ENCODE assay signal across 8 mouse cellular contexts in the genomic region with DNA sequence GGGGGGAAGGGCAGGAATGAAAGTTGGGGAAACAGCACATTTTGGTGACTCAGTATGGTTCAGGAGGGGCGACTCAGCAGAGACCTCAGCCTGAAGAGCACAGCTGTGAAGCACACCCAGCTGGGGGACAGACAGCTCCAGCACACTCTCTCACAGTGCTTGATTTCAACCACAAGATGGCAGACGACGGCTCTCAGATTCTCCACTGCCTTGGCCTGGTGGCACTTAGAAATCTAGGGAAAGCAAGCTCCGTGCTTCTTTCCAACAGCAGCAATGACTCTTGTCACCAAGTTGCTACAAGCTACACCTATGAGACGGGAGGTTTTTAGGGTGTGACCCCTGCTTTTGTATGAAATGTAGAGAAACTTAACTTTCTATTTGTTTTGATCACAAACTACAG.
DNase-seq lines count a peak whose midpoint lies in the region; ATAC-seq and TF ChIP-seq lines count a peak whose summit lies in the region.

No protein-coding gene starts in this region.

- ATAC-seq in embryonic facial prominence, embryonic 12.5 days (ENCODE audit: insufficient number of reproducible peaks, insufficient read depth, low FRiP score, low TSS enrichment), result peak; percentile 90
- ATAC-seq in limb, embryonic 11.5 days (ENCODE audit: insufficient number of reproducible peaks, low FRiP score, low TSS enrichment, low read depth), result peak; percentile 79; the same call in 1 of the 2 replicates
- peak; percentile 93 for ATAC-seq in midbrain, embryonic 15.5 days (replicated peaks)

- WGBS in embryonic facial prominence, embryonic 12.5 days, result 6% methylated on average over 5 of the region's 5 CpGs
- WGBS in kidney, adult 2 months, result 7% methylated on average over 5 of the region's 5 CpGs
- whole genome bisulfite sequencing in limb, embryonic 11.5 days, result 6% methylated on average over 5 of the region's 5 CpGs
- 7% methylated on average over 5 of the region's 5 CpGs for WGBS in midbrain, embryonic 15.5 days

- H3K27ac ChIP-seq in embryonic facial prominence, embryonic 12.5 days, result no peak overlapping the region
- H3K27ac ChIP-seq in kidney, adult 2 months (ENCODE audit: insufficient read depth, low read depth, low read length), result no peak overlapping the region
- H3K27ac ChIP-seq in limb, embryonic 11.5 days (replicated peaks; ENCODE audit: low read depth, low read length), result no peak overlapping the region
- H3K27ac ChIP-seq in midbrain, embryonic 15.5 days, result no peak overlapping the region

- no peak overlapping the region for H3K4me3 ChIP-seq in embryonic facial prominence, embryonic 12.5 days
- H3K4me3 ChIP-seq in kidney, adult 2 months (ENCODE audit: insufficient read depth, low read depth, low read length), result no peak overlapping the region
- H3K4me3 ChIP-seq in limb, embryonic 11.5 days (ENCODE audit: low read depth, low read length), result no peak overlapping the region
- H3K4me3 ChIP-seq in midbrain, embryonic 15.5 days, result no peak overlapping the region

- H3K9ac ChIP-seq in embryonic facial prominence, embryonic 12.5 days, result no peak overlapping the region
- no peak overlapping the region for H3K9ac ChIP-seq in limb, embryonic 11.5 days (ENCODE audit: low read length)
- H3K9ac ChIP-seq in midbrain, embryonic 15.5 days, result no peak overlapping the region

- no peak overlapping the region for H3K4me2 ChIP-seq in embryonic facial prominence, embryonic 12.5 days (replicated peaks)
- no peak overlapping the region for H3K4me2 ChIP-seq in limb, embryonic 11.5 days (ENCODE audit: low read depth, severe bottlenecking)
- H3K4me2 ChIP-seq in midbrain, embryonic 15.5 days, result no peak overlapping the region

- peak; percentile 72 for TF ChIP-seq CTCF in kidney, adult 2 months (conservative IDR thresholded peaks at IDR 0.05; ENCODE audit: insufficient read depth, insufficient read length, low read depth, low read length)

- peak; percentile 61 to 62 for DNase-seq in B cell, adult 2 months
- peak; percentile 47 for DNase-seq in adrenal gland, postnatal 25 days
- peak; percentile 78 for DNase-seq in heart, adult 8-10 months (ENCODE audit: low spot score)
- peak; percentile 67 for DNase-seq in kidney, adult 2 months
- peak; percentile 80 for DNase-seq in limb, embryonic 11.5 days (ENCODE audit: low spot score)
- DNase-seq in spleen, postnatal 4 days (ENCODE audit: low spot score in 2 of 2), result peak; percentile 35 to 69

- H3K4me1 ChIP-seq in embryonic facial prominence, embryonic 12.5 days, result no peaks in the 10 kb centered on the region
- no peaks in the 10 kb centered on the region for H3K4me1 ChIP-seq in kidney, adult 2 months (ENCODE audit: control insufficient read depth, insufficient read depth, low read length)
- H3K4me1 ChIP-seq in limb, embryonic 11.5 days (ENCODE audit: control insufficient read depth, insufficient read depth, low read length), result peaks cover 6% of the 10 kb centered on the region; the same call in 1 of the 2 replicates
- no peaks in the 10 kb centered on the region for H3K4me1 ChIP-seq in midbrain, embryonic 15.5 days

- H3K36me3 ChIP-seq in embryonic facial prominence, embryonic 12.5 days, result no peaks in the 10 kb centered on the region
- no peaks in the 10 kb centered on the region for H3K36me3 ChIP-seq in kidney, adult 2 months (ENCODE audit: control insufficient read depth, insufficient read depth, low read length)
- no peaks in the 10 kb centered on the region for H3K36me3 ChIP-seq in limb, embryonic 11.5 days (ENCODE audit: control insufficient read depth, insufficient read depth, low read length)
- H3K36me3 ChIP-seq in midbrain, embryonic 15.5 days (replicated peaks), result no peaks in the 10 kb centered on the region

- TF ChIP-seq POLR2A in kidney, adult 2 months (IDR thresholded peaks at IDR 0.05; ENCODE audit: low read depth, low read length), result no peak

- no peaks in the 10 kb centered on the region for H3K27me3 ChIP-seq in embryonic facial prominence, embryonic 12.5 days
- no peaks in the 10 kb centered on the region for H3K27me3 ChIP-seq in kidney, adult 2 months (replicated peaks; ENCODE audit: control insufficient read depth, insufficient read depth, low read length)
- H3K27me3 ChIP-seq in limb, embryonic 11.5 days (ENCODE audit: control insufficient read depth, insufficient read depth, low read length), result no peaks in the 10 kb centered on the region
- H3K27me3 ChIP-seq in midbrain, embryonic 15.5 days (replicated peaks), result no peaks in the 10 kb centered on the region

- H3K9me3 ChIP-seq in embryonic facial prominence, embryonic 12.5 days, result no peaks in the 10 kb centered on the region
- no peaks in the 10 kb centered on the region for H3K9me3 ChIP-seq in limb, embryonic 11.5 days (ENCODE audit: control insufficient read depth, low read length)
- no peaks in the 10 kb centered on the region for H3K9me3 ChIP-seq in midbrain, embryonic 15.5 days
